Mouse (Mus musculus) liver, postnatal 0 days (tissue): ENCODE measurements around the gene Filip1l.

Source experiments
- CTCF ChIP-seq: sonication (generic); IDR thresholded peaks from 2 replicates; pipeline ENCODE4 v1.5.1; 2016; ENCODE audit warnings: antibody characterized with exemption, low read depth
- EP300 ChIP-seq: IDR thresholded peaks from 2 replicates; pipeline ENCODE4 v1.6.1; 2016; ENCODE audit warnings: antibody characterized with exemption, low read depth, mild to moderate bottlenecking

DNA sequence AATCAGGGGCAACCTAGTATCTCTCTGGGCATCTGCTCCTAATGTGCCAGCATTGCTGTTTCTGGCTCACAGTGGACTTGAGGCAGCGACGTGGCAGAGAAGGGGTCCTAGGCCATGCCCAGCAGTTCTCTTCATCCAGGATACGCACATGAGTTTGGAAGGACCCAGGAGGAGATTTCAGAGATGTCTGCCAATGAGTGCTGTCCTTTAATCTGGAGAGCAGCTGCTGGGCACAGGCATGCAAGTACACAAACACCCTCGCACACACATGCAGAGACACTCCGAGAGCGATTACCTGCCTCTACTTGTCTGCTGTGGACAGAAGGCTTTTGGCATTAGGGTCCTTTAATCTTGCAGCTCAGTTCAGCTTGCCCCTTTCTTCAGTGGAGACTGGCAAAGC is at the start of gene Filip1l:
- TF ChIP-seq CTCF (no peak), EP300 (no peak)
